Mouse (Mus musculus) right cerebral cortex, adult 2 months (tissue): ENCODE results near the gene Olfr1271.
"Not testable (repeated sequence)": the region's sequence is repeated elsewhere in the genome, so short reads cannot be mapped to it uniquely, and the experiment has no call there.

Source experiments
- DNase-seq, 2 experiments: peaks; one replicate each; pipeline ENCODE4 v3.0.0; 2021 to 2022; ENCODE audit warnings: low spot score in 2 of 2

Gene Olfr1271

GRCm38 (mm10) chr2:90270932-90271331 lies at the start of gene Olfr1271:
Gene Olfr1271, minus strand, starts transcription at chr2:90271032.
- DNase-seq: no peak

- DNase-seq: no peak
Measured at GRCm38 (mm10) chr2:90292741-90293140, 21.9 kb upstream of the Olfr1271 start, which contains the start of gene Olfr1272. Gene Olfr1272, minus strand, starts transcription at chr2:90292841.

GRCm38 (mm10) chr2:90257492-90257891 lies 13.3 kb downstream of the Olfr1271 start, which contains the start of gene Olfr142:
Gene Olfr142, minus strand, starts transcription at chr2:90257592.
- DNase-seq: no peak

- DNase-seq: not testable (repeated sequence)
Measured at GRCm38 (mm10) chr2:90224393-90224792, 46.4 kb downstream of the Olfr1271 start, which contains the start of gene Olfr1506. Gene Olfr1506, minus strand, starts transcription at chr2:90224493.
